Mouse (Mus musculus): Measurements from ENCODE around the gene Erp44.

The Erp44 gene

DNA sequence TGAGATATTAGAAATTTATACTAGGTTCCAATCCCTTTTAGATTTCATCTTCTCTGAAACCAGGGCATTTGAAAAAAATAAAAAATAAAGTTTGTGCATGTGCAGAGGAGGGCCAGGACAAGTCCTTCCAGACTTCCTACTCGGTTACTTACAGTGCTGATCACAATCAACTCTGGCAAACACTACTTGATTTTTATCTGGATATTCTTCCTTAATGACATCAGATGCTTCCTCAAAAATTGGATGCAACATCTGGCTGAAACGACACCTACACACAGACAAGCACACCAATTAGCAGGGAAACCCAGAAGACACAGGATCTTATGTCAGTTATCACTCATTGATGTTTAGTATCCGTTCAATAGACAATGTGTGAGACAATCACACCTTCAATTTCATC, 42.6 kb downstream of the Erp44 start:
- no peak for DNase-seq

DNA sequence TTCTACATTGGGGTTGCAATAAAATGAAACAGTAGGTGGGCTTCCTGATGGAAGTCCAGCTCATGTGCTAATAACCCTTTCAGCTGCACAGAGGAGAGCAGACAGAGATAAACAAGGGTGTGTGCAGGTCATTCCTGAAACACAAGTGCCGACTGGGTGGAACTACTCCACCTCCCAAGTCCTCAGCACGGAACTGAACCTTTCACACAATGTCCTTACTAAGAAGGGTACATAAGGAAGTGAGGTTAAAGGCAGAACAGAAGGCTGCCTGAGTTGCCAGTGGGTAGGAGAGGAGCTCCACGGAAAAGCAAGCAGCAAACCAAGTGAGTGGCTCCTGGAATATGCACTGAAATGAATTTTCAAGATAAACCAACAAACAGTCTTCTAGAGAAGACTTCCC, 52.6 kb downstream of the Erp44 start:
- no peak for DNase-seq

DNA sequence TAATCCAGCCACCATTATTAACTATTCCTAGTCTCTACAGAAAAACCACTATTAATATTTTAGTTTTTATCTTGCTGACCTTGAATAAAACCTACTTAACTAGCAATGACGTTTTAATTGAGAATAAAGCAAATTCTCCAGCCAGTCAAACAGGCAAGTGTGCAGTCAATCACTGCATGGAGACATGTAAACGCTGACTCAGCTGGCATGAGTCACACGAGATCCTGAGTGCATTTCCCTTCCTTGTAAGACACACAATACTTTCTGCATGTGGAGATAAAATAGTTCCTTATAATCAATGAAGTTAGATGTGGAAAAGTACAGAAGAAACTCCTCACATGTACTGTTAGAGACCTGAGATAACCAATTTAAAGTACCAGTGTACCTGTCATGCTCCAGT, 53.8 kb downstream of the Erp44 start:
- no peak for DNase-seq

DNA sequence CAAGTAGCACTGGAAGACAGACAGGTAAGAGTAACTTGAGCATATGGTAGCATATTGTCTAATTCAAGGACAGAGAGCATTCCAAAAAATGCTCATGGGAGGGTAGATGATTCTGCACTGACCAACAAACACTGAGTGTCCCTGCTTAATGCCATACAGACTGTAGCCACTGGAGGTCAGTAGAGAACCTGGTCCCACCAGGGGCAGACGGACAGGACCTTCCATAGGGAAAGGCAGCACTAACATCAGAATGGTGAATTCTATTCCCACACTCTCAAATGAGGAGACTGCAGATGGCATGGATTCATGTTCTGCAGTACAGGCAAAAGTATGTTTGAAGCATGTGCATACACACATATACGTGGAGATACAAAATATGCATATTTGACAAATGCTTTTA, 54.2 kb downstream of the Erp44 start:
- DNase-seq: peak; percentile 73 to 84

DNA sequence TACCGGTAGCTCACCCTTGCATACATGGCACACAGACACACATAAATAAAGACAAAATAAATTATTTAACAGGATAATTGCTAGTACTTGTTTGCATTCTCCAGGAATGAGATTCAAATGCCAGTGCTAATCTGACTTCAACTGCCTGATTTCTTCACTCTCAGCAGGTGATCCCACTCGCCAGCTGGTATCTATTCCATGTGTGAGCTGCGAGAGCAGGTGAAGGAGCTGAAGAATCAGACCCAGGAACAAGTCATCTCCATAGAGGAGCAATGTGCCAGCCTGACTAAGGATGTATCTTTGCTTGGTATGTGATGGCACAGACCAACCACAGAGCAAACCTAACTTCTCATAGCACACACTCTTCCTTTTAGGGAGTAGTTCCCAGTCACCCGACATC, 75.8 kb downstream of the Erp44 start:
- DNase-seq: peak; percentile 69 to 78

DNA sequence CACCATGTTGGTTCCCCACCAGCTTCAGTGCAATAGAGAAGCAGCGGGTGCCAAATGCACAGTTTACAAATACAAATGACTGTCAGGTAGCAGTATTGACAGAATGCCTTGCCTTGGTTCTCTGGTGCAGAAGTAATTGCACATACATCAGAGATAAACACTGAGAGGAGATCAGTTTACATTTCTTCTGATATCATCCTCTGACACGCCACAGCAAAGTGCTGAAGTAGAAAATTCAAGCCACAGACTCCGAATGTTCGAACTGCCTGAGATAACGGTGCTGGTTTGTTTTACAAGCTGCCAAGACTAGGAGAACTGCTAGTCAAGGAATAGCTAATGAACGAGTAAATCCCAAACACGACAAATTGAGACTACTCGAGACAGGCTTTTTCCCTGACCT, 80.9 kb downstream of the Erp44 start:
- no peak for DNase-seq

DNA sequence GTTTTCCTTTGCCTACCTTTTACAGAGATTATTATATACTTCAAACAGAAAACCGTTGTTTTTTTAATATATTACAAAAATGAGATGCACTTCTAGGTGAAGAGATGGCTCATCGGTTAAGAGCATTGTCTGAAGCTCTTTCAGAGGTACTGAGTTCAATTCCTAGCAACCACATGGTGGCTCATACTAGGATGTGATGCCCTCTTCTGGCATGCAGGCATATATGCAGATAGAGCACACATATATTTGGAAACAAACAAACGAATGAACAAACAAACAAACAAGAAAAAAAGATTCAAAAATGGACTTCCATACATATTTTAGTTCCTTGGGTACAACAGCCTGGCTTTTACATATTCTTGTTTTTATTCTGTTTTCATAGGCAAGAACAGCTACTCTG, 81.4 kb downstream of the Erp44 start:
- DNase-seq: no peak

DNA sequence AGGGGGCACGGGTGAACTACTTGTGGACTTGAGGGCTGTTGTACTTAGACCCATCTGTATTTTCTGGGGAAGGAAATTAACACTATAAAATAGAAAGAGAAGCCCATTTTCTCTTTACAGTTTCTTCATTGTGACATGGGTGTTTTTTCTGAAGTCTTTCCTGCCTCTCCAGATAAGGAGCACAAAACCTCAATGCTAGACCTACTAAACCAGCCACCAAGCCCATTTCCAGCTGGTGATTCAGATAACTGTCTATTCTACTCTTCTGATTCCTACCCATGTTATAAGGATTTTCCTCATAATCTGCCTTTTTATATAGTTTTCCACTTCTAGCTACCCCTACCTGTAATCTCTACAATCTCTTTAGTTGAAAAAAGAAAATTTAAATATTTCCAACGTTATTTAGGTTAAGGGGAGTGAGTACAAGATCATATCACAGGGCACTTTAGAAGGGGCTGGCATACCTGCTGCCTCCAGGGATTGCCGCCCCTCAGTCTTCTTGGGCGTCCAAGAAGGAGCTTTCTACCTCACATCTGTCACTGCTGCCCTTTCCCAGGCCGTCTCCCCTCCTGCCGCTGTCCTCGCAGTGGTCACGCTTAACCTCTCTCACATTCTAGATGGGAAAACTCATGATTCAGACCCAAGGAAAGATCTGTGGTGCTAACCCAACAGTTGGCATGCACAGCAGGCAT, 97.1 kb downstream of the Erp44 start:
- no peak for DNase-seq

DNA sequence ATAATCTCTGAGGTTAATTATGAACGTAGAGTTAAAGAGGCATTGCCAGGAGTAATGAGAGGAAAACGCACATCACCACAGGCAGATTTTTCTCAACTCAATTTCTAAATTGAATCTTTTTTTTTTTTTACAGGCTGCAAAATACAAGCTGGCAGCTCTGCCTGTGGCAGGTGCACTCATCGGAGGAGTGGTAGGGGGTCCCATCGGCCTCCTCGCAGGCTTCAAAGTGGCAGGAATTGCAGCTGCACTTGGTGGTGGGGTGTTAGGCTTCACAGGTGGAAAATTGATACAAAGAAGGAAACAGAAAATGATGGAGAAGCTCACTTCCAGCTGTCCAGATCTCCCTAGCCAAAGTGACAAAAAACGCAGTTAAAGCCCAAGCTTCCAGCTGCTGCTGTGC, 98.0 kb downstream of the Erp44 start:
- DNase-seq: no peak

DNA sequence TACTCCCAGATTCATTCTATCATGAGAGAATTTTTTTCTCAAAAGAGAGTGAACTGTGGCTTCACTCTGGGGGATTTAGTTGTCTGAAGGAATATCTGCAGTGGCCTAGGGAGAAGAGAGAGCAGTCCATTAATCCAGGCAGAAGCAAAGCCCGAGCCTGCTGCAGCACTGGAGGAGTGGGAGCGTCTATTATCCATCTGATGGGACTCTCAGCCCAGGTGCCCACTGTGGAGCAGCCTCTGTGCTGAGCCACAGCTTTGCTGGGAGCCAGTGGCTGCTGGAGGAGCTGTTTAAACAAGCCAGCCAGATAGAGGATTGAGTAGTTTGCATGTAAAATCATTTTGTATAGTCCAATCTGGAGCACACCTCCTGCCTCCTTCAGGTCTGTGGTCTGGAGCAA, 98.4 kb downstream of the Erp44 start:
- DNase-seq: no peak

DNA sequence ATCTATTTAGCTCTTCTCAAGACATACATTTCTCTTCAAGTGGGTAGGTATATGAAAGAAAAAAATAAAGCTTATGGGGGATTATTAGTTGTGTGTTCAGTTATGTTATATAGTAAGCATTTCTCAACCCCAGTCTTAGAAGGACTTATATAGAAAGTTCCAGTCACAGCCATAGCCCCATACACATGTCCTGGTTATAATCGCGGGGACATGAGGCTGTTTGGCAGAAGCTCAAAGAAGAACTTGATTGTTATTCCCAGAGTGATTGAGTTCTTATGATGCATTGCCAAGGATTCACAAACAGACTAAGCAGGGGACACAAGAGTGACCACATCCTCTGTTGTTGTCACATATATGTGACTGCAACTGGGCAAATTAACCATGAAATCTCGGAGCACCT, 103.7 kb downstream of the Erp44 start:
- no peak for DNase-seq

DNA sequence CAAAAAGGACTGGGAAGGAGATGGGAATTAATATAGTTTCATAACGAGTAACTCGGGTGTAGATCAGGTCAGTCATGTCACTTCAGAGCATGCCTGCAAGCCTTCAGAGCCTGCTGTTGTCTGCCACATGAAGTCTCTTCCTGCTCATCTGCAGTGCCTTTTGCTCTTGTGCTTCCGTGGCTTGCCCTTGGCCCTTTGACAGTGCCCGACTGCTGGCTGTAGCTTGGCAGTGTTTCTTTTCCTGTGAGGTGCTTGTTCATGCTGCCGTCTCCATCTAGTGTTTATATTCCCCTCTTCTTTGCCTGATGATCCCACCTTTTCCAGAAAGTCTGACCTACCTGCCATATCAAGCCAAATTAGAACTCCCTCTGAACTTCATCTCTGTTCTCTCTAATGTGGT, 115.5 kb downstream of the Erp44 start:
- no peak for DNase-seq

DNA sequence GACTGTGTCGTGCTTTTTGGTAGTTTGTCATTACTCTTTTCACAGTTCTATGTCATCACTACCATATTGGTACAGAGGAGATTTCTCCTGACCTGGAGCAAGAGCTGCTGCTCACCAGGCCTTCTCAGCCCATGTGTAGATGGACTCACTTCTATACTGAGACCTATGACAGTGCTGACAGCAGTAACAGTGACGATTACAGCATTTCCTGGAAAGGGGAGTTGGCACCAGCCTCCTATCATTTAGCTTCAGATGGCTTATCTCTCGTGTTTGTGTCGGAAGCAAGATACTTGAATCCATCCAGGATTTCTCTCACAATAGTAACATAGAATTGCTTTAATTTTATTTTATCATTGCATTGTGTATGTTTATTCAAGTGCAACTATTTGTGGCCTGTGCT, 119.0 kb downstream of the Erp44 start:
- no peak for DNase-seq

DNA sequence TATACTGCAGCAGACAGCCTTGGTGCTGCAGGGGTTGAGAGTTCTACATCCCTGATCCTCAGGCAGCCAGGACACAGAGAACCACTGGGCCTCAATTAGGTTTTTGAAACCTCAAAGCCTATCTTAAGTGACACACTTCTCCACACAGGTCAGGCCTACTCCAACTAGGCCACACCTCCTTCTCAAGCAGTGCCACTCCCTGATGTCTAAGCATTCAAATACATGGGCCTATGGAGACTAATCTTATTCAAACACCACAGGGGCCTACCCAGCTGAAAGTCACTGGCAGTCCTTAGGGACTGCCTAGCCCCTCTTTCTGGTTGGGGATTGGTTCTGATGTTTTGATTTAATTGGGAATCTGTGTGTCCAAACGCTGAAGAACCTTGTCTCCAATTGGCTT, 123.5 kb downstream of the Erp44 start:
- DNase-seq: no peak

DNA sequence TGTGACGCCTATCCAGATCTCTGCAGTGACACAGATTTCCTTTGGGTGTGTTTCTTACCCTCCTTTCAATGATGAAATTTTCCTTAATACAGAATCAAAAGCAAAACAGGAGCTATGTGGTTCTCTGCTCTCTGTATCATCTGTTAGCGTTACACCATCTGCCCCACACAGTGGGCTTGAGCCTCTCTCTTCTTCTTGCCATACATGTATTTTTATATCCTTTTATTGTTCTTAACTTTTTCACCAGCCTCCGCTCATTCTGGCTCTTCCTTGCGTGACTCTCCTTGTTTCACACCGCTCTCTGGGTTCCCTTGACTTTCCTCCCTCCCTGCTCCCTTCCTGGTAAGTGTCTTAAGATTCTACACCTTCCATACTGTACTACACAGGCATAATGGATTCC, 126.1 kb downstream of the Erp44 start:
- no peak for DNase-seq

DNA sequence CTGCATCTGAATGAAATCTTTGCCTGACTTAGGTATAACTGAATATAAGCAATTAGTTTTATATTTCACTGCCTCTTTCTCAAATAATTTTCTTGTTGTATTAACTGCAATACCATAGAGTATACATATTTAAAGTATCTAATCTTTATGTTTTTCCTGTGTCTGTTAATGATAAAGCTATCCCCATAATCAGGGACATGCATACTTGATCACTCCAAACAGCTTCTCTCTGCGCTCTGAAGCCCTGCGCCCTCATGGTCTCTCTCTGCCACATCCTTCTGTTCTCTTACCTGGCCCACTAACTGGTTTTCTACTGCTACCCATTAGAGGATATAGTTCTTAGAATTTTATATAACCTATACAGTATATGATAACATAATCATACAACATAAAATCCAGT, 129.9 kb downstream of the Erp44 start:
- no peak for DNase-seq

Data from cerebellum, postnatal 36 days (tissue).